Mouse (Mus musculus) CD4-positive, CD25-positive, alpha-beta regulatory T cell, adult 9 weeks (primary cell): ENCODE data around the gene Gal3st1. TPM values are rescaled to one million over a fixed set of nuclear protein-coding genes. Genes with fewer than 3 reads are reported as not detected.

Experiments used
- polyA plus RNA-seq: library from polyadenylated mRNA; unstranded; fragments of 100-300 nt; shearing (Covaris generic); gene quantifications from one replicate; pipeline ENCODE4 v1.2.1, GENCODE M21; 2017

Gal3st1 gene
- polyA plus RNA-seq: not detected

DNA sequence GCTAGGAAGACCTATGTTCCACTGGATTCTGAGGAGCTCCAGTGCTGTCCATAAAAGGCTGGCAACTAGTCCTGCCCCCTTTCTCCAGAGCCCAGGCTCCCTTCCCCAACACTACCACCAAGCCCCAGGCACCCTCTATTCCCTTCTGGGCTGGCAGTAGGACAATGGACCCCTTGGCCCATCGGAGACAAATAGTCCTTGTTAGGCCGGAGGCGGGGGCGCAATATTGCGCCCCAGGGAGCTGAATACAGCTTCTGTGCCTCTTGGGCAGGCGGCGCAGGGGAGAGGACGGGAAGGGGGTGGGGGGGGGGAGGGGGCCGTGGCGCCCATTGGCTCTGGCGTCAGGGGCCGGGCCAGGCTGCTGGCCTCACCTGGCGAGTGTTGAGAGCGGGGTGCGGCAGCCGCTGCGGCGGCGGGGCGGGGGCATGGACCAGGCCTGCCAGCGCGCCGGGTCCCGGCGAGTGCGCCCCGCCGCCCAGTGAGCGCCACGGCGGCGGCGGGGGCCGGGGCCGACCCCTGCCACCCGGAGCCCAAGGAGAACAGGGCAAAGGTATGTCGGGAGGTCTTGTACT, at the start of gene Gal3st1:
Gene Gal3st1, plus strand, starts transcription at position 346 of the 572 bp plus-strand sequence.

GRCm38 (mm10) chr11:3963610-3964415, 19.6 kb upstream of the Gal3st1 start, which contains the start of gene Pes1:
Gene Pes1 (plus strand): TSS chr11:3963975.

DNA sequence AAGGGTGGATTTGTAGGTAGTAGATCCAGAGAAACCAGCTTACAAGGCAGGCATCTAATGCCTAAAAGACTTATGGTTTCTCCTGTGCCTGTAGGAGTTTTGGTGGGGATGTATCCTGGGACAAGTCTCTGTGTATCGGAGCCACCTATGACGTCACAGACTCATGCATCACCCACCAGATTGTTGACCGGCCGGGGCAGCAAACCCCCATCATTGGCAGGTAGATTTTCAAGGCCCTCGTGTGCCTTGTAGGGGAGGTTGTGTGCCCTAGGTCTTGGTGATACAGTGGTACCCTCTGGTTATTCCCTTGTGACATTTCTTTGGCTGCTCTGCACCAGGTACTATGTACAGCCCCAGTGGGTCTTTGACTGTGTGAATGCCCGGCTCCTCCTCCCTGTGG, 6.8 kb upstream of the Gal3st1 start, which contains the start of gene 4930556J24Rik:
Gene 4930556J24Rik, minus strand, starts transcription at position 101 of the 400 bp plus-strand sequence.

GRCm38 (mm10) chr11:4031126-4031941, 47.9 kb downstream of the Gal3st1 start, which contains the start of gene Sec14l4:
Gene Sec14l4 (plus strand): TSS chr11:4031462.

Other genes starting within 250 kb of the Gal3st1 start
- gene Osbp2, start 119.7 kb upstream of the Gal3st1 start, polyA plus RNA-seq: not detected
- not detected for gene 4921536K21Rik, start 88.5 kb upstream of the Gal3st1 start, polyA plus RNA-seq
- 0.27 TPM for gene Dusp18, start 88.4 kb upstream of the Gal3st1 start, polyA plus RNA-seq
- 2.0 TPM for gene Slc35e4, start 69.0 kb upstream of the Gal3st1 start, polyA plus RNA-seq
- gene Tcn2, start 51.5 kb upstream of the Gal3st1 start, polyA plus RNA-seq: 37.6 TPM
- gene Pes1, start 19.7 kb upstream of the Gal3st1 start, polyA plus RNA-seq: 104 TPM
- gene 4930556J24Rik, start 6.9 kb upstream of the Gal3st1 start, polyA plus RNA-seq: not detected
- not detected for gene Sec14l4, start 47.8 kb downstream of the Gal3st1 start, polyA plus RNA-seq
- not detected for gene Sec14l3, start 81.2 kb downstream of the Gal3st1 start, polyA plus RNA-seq
- gene Mtfp1, start 111.8 kb downstream of the Gal3st1 start, polyA plus RNA-seq: 3.3 TPM
- 0.72 TPM for gene Sec14l2, start 139.8 kb downstream of the Gal3st1 start, polyA plus RNA-seq
- 11.4 TPM for gene Rnf215, start 151.6 kb downstream of the Gal3st1 start, polyA plus RNA-seq
- 3.8 TPM for gene Ccdc157, start 176.7 kb downstream of the Gal3st1 start, polyA plus RNA-seq
- 85.5 TPM for gene Sf3a1, start 176.7 kb downstream of the Gal3st1 start, polyA plus RNA-seq
- gene Tbc1d10a, start 203.2 kb downstream of the Gal3st1 start, polyA plus RNA-seq: 20.9 TPM
- gene Castor1, start 234.6 kb downstream of the Gal3st1 start, polyA plus RNA-seq: 58.7 TPM